8 mouse cellular contexts compared by ENCODE assay signal in genomic region chr7:120917279-120917591, GRCm38 (mm10). TPM values are rescaled to one million over a fixed set of nuclear protein-coding genes. Genes with fewer than 3 reads are reported as not detected.
DNase-seq lines count a peak whose midpoint lies in the region; ATAC-seq and TF ChIP-seq lines count a peak whose summit lies in the region.

No protein-coding gene starts in this region.

- H3K4me1 ChIP-seq in heart, embryonic 16.5 days (ENCODE audit: control insufficient read depth, insufficient read depth, low read length), result peaks cover 11% of the 10 kb centered on the region
- H3K4me1 ChIP-seq in bone marrow, adult 2 months (ENCODE audit: control insufficient read depth, insufficient read depth, low read length), result no peaks in the 10 kb centered on the region
- peaks cover 5% of the 10 kb centered on the region for H3K4me1 ChIP-seq in hindbrain, embryonic 12.5 days
- no peaks in the 10 kb centered on the region for H3K4me1 ChIP-seq in midbrain, embryonic 11.5 days (ENCODE audit: control insufficient read depth, insufficient read depth, low read length)

- no peak for TF ChIP-seq CTCF in bone marrow, adult 2 months (IDR thresholded peaks at IDR 0.05; ENCODE audit: control insufficient read depth, insufficient read depth, low read length)

- peak overlapping the region; percentile 98 for H3K4me3 ChIP-seq in heart, embryonic 16.5 days (ENCODE audit: low read length)
- H3K4me3 ChIP-seq in bone marrow, adult 2 months (replicated peaks; ENCODE audit: control insufficient read depth, low read depth, low read length), result peak overlapping the region; percentile 51
- peak overlapping the region; percentile 99 for H3K4me3 ChIP-seq in hindbrain, embryonic 12.5 days
- H3K4me3 ChIP-seq in midbrain, embryonic 11.5 days (ENCODE audit: low read depth, low read length), result peak overlapping the region; percentile 98; the same call in 1 of the 2 replicates

- DNase-seq in heart, adult 8-10 months (ENCODE audit: low spot score), result no peak
- DNase-seq in midbrain, embryonic 11.5 days (ENCODE audit: low spot score, missing footprints), result no peak
- DNase-seq in cerebellum, adult 11 months, result no peak
- no peak for DNase-seq in cerebellum, postnatal 10 days
- DNase-seq in layer of hippocampus, postnatal 25 days (ENCODE audit: extremely low spot score in 1 of 2, low spot score in 1 of 2), result no peak

- no peak overlapping the region for H3K27ac ChIP-seq in heart, embryonic 16.5 days (ENCODE audit: low read length)
- H3K27ac ChIP-seq in bone marrow, adult 2 months (ENCODE audit: control insufficient read depth, insufficient read depth, low read depth, low read length, poor library complexity), result no peak overlapping the region; the same call in 1 of the 2 replicates
- H3K27ac ChIP-seq in hindbrain, embryonic 12.5 days, result no peak overlapping the region
- no peak overlapping the region for H3K27ac ChIP-seq in midbrain, embryonic 11.5 days (ENCODE audit: low read depth, low read length)

- WGBS in heart, embryonic 16.5 days, result 7% methylated on average over 12 of the region's 12 CpGs
- WGBS in bone marrow, adult 2 months, result 4% methylated on average over 12 of the region's 12 CpGs
- 9% methylated on average over 12 of the region's 12 CpGs for WGBS in hindbrain, embryonic 12.5 days
- 10% methylated on average over 12 of the region's 12 CpGs for WGBS in midbrain, embryonic 11.5 days

- H3K4me2 ChIP-seq in heart, embryonic 16.5 days (ENCODE audit: low read depth, low read length), result peak overlapping the region; percentile 50
- H3K4me2 ChIP-seq in hindbrain, embryonic 12.5 days (replicated peaks), result peak overlapping the region; percentile 71
- peak overlapping the region; percentile 71; the same call in 1 of the 2 replicates for H3K4me2 ChIP-seq in midbrain, embryonic 11.5 days

- H3K9me3 ChIP-seq in heart, embryonic 16.5 days (replicated peaks; ENCODE audit: control insufficient read depth, low read length), result no peaks in the 10 kb centered on the region
- no peaks in the 10 kb centered on the region for H3K9me3 ChIP-seq in hindbrain, embryonic 12.5 days (replicated peaks)
- no peaks in the 10 kb centered on the region for H3K9me3 ChIP-seq in midbrain, embryonic 11.5 days (ENCODE audit: control insufficient read depth, low read length)

- no peak overlapping the region for H3K9ac ChIP-seq in heart, embryonic 16.5 days (ENCODE audit: low read length)
- H3K9ac ChIP-seq in hindbrain, embryonic 12.5 days, result no peak overlapping the region
- no peak overlapping the region for H3K9ac ChIP-seq in midbrain, embryonic 11.5 days (ENCODE audit: low read length)

- ATAC-seq in heart, embryonic 16.5 days (replicated peaks; ENCODE audit: extremely low read depth, insufficient read depth, low FRiP score), result no peak
- ATAC-seq in hindbrain, embryonic 12.5 days (ENCODE audit: low FRiP score), result peak; percentile 92
- no peak for ATAC-seq in midbrain, embryonic 11.5 days (ENCODE audit: low FRiP score)

- H3K36me3 ChIP-seq in heart, embryonic 16.5 days (ENCODE audit: control insufficient read depth, insufficient read depth), result no peaks in the 10 kb centered on the region
- H3K36me3 ChIP-seq in hindbrain, embryonic 12.5 days, result no peaks in the 10 kb centered on the region
- H3K36me3 ChIP-seq in midbrain, embryonic 11.5 days (ENCODE audit: control insufficient read depth, insufficient read depth, low read length), result no peaks in the 10 kb centered on the region

- TF ChIP-seq POLR2A in bone marrow, adult 2 months (IDR thresholded peaks at IDR 0.05; ENCODE audit: borderline replicate concordance, control insufficient read depth, low read depth, low read length), result no peak

- H3K27me3 ChIP-seq in heart, embryonic 16.5 days (ENCODE audit: control insufficient read depth, insufficient read depth, low read length), result no peaks in the 10 kb centered on the region
- H3K27me3 ChIP-seq in hindbrain, embryonic 12.5 days, result no peaks in the 10 kb centered on the region
- no peaks in the 10 kb centered on the region for H3K27me3 ChIP-seq in midbrain, embryonic 11.5 days (ENCODE audit: control insufficient read depth, insufficient read depth, low read length)

RNA-seq across cellular contexts. Expression of gene Polr3e, which starts 0.3 kb away (rescaled TPM):
- 21.4 and 22.1 TPM in 2 replicates for polyA plus RNA-seq in heart, embryonic 16.5 days (2015; fragmentation: Nextera tagmentation; extraction: Ambion mirVana)
- 1 to 10 TPM; 7.9 to 9.5 (median 8.6) TPM for total RNA-seq in heart, adult 8-10 months (2022)
- 6.5 and 14.2 TPM in 2 replicates for polyA plus RNA-seq in bone marrow, adult 2 months (2011; ENCODE audit: insufficient read depth, insufficient read length, low replicate concordance, missing spikeins)
- 29.2 and 29.8 TPM in 2 replicates for polyA plus RNA-seq in hindbrain, embryonic 12.5 days (2016; fragmentation: Nextera tagmentation; extraction: Ambion mirVana)
- 19.0 and 19.9 TPM in 2 replicates for polyA plus RNA-seq in midbrain, embryonic 11.5 days (2014; fragmentation: Nextera tagmentation; extraction: Ambion mirVana)
- 10 to 100 TPM; 24.7 to 28.2 TPM for total RNA-seq in layer of hippocampus, postnatal 25 days (2021)
